Mouse (Mus musculus): Measurements from ENCODE around the gene Nub1.

DNA sequence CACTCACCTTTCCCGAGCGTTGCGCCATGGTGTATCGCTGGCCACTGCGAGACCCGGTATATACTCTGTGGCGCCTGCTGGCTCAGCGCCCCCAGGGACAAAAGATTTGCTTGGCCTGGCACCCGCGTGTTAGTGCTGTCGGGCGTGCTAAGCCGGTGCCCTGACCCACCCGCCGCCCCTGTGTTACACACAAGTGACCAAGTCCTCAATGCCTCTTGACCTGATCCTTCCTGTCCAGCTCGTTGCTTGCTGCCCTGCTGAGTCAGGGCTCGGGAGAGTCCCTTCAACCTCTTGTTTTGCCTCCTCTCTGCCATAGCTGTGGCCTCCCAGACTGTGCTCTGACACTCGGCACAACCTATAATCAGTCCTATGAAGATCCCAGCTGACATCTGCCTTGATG is 72.5 kb downstream of the Nub1 start, which contains the start of gene Crygn:
- TF ChIP-seq GATA1 (IDR thresholded peaks at IDR 0.05; ENCODE audit: low read length) (no peak), TAL1 (IDR thresholded peaks at IDR 0.05; ENCODE audit: low read length) (no peak)

Data from erythroblast, embryonic 14.5 days (primary cell).